Mouse (Mus musculus): Measurements from ENCODE around the gene Efhd2. TPM values are rescaled to one million over a fixed set of nuclear protein-coding genes. Genes with fewer than 3 reads are reported as not detected.

The Efhd2 gene
- 100 to 1,000 TPM; 257 to 276 (median 261) TPM for total RNA-seq (2022)

DNA sequence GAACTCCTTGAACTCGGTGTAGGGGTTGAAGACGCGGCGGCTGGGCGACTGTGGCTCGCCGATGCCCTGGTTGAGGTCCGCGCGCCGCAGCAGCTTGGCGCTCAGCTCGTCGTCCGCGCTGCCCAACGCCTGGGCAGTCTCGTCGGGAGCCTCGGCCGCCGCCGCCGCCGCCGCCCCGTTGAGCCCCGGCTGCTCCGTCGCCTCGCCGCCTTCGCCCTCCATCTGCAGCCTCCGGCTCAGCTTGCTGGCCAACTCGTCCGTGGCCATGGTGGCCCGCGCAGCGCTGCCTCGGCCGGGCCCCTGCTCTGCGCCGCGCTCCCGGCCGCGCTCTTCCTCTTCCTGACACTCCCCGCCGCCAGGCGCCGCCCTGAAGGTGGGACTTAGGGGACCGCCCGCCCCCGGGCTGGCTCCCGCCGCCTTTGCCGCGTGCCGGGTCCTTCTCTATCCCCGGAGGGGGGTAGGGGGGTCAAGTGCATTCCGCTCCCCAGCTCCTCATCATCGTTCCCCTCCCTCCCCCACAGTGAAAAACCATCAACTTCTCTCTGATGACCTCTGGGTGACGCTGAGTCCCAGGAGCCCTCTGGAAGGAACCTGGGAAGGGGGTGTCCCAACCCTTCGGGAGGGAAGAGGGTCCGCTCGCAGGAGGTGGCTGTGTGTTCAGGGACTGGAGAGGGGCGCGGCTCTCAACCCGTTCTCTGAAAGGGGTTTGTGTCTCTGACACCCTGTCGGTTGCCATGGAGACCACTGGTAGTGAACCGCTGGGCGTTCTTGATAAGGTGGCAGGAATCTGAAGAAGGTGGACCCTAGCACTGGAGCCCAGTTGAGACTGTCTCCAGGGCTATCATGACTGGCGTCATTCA is at the start of gene Efhd2:
Efhd2 (minus strand) TSS at position 320 of the 860 bp plus-strand sequence.
- peak in 1 of 2 experiments; percentile 81 for DNase-seq (ENCODE audit: low spot score in 2 of 2)

GRCm38 (mm10) chr4:141923961-141924360 is 49.2 kb upstream of the Efhd2 start:
- DNase-seq (ENCODE audit: low spot score in 2 of 2) = no peak

DNA sequence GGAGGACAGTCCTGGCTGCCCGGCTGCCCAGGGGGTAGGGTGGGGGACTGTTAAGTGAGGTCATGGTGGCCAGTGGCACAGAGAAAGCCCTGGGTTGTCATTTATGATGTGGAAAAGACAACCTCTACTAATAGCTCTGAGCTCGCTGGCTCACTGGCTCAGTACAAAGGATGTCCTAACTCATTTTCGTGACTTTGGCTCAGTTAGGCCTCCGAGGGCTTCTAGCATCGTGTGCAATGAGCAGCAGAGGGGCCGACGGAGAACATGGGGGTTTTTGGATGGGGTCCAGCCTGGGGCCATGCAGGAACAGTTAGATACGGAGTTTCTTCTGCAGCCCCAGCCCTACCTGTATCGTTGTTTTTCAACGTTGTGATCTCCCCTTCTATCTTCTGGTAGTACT is 45.7 kb upstream of the Efhd2 start:
- DNase-seq (ENCODE audit: low spot score in 2 of 2) = no peak

DNA sequence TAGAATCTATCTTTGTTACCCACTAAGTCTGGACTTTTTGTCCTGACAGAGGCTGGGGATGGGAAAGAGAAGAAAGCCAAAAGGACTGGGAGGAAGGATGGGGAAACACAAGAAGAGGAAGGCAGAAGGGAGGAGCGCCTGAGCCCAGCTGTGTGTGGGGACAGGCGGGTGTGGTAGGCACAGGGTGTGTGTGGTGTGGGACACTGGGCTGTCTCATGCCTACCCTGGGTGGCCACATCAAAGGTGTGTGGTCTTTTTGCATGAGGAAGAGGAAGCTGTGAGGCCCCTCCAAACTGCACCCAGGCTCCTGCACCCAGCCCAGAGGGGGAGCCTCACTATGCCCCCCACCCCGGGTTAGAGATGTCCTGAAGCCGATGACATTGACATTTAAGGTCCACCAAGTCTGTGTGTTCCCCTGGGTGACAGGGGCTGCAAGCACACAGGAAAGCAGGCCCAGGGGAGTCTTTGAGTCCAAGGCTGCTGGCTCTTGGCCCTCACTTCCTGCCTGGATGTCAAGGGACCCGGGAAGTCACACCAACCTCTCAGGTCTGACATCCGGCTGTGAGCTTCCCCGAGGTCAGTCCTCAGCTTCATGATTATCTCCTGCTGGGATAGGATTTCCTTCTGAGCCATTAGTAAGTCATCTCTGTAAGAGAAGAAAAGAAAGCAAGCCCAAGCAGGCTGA is 43.2 kb upstream of the Efhd2 start:
- DNase-seq (ENCODE audit: low spot score in 2 of 2) = no peak

DNA sequence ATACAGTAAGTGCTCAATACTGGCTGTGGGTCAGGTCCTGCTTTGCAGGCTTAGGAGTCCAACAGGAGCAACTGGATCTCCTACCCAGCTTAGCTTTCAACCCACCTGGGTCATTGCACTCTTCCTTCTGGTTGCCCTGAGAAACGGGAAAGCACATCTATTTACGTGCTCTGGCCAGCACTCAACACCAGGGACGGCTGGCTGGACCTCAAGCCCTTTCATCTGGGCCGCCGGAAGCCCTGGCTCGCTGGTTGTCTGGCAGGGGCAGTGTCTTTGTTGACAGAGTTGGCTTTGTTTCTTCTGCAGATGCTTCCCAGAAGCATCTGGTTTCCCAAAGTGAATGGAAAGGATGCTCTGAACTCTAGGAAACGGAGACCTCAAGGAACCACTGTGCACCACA is 39.3 kb upstream of the Efhd2 start:
- no peak for DNase-seq (ENCODE audit: low spot score in 2 of 2)

DNA sequence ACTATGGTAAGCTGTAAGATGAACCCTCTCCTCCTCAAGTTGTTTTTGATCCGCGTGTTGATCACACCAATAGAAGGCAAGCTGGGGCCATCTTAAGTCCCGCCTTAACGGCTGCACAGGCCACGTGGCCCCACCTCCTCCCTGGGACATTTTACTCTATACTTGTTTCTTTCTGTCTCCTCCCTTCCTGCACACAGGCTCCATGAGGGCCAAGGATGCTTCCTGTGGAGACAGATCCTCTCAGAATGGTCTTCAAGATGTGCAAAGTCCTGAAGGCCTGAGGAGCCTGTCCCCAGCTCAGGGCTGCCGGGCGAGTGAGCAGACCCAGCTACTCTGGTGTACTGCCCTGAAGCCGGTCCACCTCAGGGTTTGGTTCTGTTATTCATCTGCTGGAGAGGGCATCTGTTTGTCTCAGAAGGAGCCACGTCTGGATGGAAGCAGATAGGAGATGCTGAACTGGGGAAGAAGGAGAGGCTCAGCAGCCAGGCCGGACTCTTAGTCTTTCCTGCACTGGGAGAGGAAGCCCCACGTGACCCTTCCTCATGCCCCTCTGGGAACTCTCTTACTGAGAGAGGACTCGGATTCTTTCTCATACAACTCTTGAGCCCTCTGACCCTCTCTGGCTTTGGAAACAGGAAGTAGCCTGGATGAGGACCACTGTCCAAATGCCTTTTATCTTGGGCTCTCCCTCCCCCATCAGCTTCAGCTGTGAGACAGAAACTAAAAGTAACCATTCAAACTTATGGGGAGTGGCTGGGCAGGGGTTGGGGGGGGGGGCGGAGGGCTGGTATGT is 38.7 kb upstream of the Efhd2 start:
- no peak for DNase-seq (ENCODE audit: low spot score in 2 of 2)

DNA sequence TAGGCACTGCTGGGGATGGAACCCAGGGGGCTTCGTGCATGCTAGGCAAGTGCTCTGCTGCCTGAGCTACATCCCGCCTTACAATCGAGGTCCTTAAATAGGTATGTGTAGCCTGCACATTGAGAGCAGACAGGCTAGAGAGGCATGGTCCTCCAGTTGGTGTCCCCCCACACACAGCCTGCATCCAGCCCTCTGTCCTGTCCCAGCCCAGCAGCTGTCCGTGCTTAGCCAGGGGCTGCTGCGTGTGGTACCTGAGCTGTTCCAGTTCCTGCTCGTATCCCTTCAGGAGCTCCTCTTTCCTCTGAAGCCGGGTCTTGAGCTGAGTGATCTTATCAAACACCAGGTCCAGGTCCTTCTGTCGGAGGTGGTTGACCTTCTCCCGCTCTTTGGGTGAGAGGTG is 30.0 kb upstream of the Efhd2 start:
- DNase-seq (ENCODE audit: low spot score in 2 of 2) = no peak

GRCm38 (mm10) chr4:141902479-141902858 is 27.7 kb upstream of the Efhd2 start:
- no peak for DNase-seq (ENCODE audit: low spot score in 2 of 2)

GRCm38 (mm10) chr4:141901711-141902478 is 27.2 kb upstream of the Efhd2 start:
- no peak for DNase-seq (ENCODE audit: low spot score in 2 of 2)

- no peak for DNase-seq (ENCODE audit: low spot score in 2 of 2)
Observed at GRCm38 (mm10) chr4:141900421-141900820, 25.7 kb upstream of the Efhd2 start.

DNA sequence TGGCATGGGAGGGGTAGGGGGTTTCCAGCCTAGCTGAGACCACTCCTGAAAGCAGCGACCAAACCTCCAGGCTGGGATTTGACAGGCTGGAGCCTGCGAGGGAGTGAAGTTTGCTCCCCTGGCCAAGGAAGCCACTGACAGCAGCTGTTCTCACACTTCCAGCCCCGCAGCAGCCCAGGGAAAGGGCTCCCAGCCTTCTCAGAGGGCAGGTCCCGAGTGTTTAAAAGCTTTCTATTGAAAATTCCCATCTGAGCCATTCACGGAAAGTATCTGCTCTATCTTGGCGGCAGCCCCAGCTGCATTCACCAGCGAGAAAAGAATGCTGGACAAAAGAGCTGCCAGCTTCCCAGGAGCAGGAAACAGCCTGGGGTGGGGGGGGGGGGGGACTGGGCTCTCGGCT is 25.2 kb upstream of the Efhd2 start:
- no peak for DNase-seq (ENCODE audit: low spot score in 2 of 2)

DNA sequence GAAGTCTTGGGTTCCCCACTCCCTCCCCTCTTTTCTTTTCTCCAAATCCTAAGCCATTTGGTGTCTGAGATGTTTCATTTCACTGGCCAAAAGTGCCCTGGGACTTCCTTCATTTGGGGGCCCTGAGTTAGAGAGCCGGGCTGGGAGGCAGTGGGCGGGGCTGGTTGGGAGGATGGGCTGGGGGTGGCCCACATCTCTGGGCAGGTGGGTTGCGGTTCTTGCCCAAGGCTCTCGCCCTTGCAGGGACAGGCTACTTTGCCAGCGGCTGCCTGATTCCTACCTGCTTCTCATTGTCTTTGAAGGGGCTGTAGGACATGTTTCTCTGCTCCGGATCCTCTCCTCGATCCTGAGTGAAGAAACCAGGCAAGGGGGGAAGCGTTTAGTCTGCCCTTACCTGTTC is 24.2 kb upstream of the Efhd2 start:
- no peak for DNase-seq (ENCODE audit: low spot score in 2 of 2)

DNA sequence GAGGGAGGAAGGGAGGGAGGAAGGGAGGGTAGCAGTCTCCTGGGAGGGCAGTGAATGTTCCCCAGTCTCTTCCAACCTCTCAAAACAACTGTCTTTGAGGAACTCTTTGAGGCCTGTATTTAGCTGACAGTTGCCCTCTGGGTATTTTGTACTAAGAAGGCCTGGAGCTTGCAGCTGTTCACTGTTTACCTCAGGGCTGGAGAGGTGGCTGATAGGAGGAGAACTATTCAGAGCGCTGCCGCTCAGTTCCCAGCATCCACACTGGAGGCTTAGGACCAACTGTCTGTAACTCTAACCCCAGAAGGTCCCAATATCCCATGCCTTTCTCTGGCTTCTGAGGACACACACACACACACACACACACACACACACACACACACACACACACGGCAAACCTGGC is 23.1 kb upstream of the Efhd2 start:
- no peak for DNase-seq (ENCODE audit: low spot score in 2 of 2)

- no peak for DNase-seq (ENCODE audit: low spot score in 2 of 2)
Observed at GRCm38 (mm10) chr4:141897225-141897624, 22.5 kb upstream of the Efhd2 start.

GRCm38 (mm10) chr4:141895772-141896171 is 21.1 kb upstream of the Efhd2 start:
- DNase-seq (ENCODE audit: low spot score in 2 of 2) = no peak

DNA sequence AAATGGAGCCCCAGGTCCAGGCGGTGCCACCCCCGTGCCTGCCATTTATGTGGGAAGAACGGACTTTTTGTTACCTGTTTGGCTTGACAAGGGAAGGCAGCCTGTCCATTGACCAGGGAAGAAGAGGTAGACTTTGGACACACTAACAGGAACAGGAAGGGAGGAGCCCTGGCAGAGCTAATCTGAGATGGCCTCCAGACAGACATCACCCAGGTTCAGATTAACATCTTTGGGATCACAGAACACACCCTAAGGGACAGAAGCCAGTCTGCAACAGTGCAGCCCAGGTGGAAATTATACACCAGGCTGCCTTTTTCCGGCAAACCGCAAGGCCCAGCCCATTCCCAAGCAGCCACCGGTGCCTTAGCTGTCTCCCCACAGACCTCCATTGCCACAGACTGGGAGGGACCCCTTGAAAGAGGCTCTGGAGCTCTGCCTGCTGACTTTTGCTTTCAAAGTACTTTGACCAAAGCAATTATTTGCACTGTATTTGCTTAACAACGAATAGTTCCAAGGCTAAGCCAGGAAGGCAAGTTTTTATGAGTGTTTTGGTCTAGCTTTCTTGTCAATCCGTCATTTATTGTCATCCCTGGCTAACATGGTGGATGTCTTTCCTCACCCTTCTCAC is 18.6 kb upstream of the Efhd2 start:
- DNase-seq (ENCODE audit: low spot score in 2 of 2) = no peak

- no peak for DNase-seq (ENCODE audit: low spot score in 2 of 2)
Observed at GRCm38 (mm10) chr4:141886385-141886968, 11.8 kb upstream of the Efhd2 start.

DNA sequence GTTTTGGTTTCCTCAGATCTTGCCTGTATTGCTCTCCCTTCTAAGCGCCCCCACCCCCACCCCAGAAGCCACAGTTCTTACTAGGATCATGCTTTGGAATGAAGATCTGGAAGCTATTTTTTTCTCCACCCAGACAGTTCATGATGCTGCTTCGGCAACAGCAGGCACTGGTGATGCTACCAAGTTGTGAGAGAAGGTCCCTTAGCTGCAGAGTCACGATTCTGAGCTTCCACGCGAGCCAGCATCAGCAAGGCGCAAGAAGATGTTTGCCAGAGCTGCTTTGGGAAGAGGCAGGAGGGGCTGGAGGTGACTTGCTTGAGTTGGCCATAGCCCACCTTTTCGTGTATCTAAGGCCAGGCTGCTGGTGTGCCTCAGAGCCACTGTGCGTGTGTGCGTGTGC is 10.7 kb upstream of the Efhd2 start:
- peak; percentile 31 to 83 for DNase-seq (ENCODE audit: low spot score in 2 of 2)

DNA sequence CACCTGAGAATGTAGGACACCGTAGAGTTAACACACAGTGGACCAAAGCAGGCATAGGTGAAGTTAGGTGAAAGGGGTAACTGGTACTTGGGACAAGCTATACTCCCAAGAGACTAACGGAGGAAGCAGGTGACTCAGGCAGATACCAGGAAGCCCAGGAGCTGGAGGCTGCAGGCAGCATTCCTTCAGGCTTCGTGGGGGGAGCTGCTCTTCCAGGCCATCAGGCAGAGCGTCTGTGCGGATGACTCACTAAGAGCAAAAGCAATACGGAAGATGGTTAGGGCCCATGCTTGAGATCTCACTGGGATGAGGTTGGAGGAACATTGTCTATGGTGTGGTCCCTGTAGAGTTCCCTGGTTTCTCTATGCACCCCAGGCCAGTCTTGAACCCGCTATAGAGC is 8.1 kb upstream of the Efhd2 start:
- DNase-seq (ENCODE audit: low spot score in 2 of 2) = no peak

DNA sequence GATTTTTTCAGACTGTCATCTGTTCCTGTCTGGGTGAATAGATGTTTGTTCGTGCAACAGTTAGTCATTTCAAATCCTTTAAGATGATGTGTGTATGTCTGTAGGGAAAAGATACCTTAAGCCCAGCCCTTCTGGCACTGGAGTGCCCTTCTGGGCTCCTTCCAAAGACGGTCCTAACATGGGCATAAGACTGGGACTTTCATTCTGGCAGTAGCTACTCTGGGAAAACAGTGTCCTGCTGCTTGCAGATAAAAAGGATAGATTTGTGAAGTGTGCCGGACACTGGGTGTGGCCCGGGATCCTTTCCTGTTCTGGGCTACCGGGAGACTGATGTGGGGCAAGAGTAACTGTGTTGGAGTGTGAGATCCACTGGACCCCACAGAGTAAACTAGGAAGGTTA is 7.2 kb upstream of the Efhd2 start:
- no peak for DNase-seq (ENCODE audit: low spot score in 2 of 2)
